Mouse (Mus musculus): Measurements from ENCODE around the gene 4933434E20Rik.
A peak's percentile ranks its signal among the peaks of the same experiment; 100 is the strongest.

GRCm38 (mm10) chr3:90079133-90079762 lies 27.8 kb downstream of the 4933434E20Rik start:
- TF ChIP-seq POLR2AphosphoS2 (IDR thresholded peaks at IDR 0.05; ENCODE audit: low read depth, low read length) (no peak), RCOR1 (conservative IDR thresholded peaks at IDR 0.05; ENCODE audit: low read depth, low read length) (no peak), POLR2A (IDR thresholded peaks at IDR 0.05; ENCODE audit: low read depth, low read length) (peak; percentile 82), NRF1 (IDR thresholded peaks at IDR 0.05; ENCODE audit: low read depth, low read length) (peak; percentile 57), PAX5 (IDR thresholded peaks at IDR 0.05; ENCODE audit: low read length) (no peak), EP300 (IDR thresholded peaks at IDR 0.05; ENCODE audit: low read length) (no peak), MEF2A (IDR thresholded peaks at IDR 0.05; ENCODE audit: borderline replicate concordance, low read depth, low read length) (no peak), ZNF384 (IDR thresholded peaks at IDR 0.05; ENCODE audit: low read depth, low read length) (no peak), CTCF (conservative IDR thresholded peaks at IDR 0.05 in 1 of 2, IDR thresholded peaks at IDR 0.05 in 1 of 2; ENCODE audit: low read depth in 2 of 2, low read length in 2 of 2) (peak in 1 of 2 experiments; percentile 24; a peak in 1 of 4 replicates), USF2 (conservative IDR thresholded peaks at IDR 0.05; ENCODE audit: low read depth, low read length) (no peak), CHD1 (IDR thresholded peaks at IDR 0.05; ENCODE audit: low read depth, low read length) (0 out of 2 replicates have a peak, but pooled peaks have one; percentile 23), ZC3H11A (IDR thresholded peaks at IDR 0.05; ENCODE audit: low read depth, low read length) (no peak), E2F4 (IDR thresholded peaks at IDR 0.05; ENCODE audit: insufficient replicate concordance, low read depth, low read length) (peak; percentile 80; the same call in 1 of the 2 replicates), JUN (IDR thresholded peaks at IDR 0.05; ENCODE audit: insufficient read depth, low read depth, low read length) (no peak)
